Mouse (Mus musculus) gastrocnemius, adult 18-20 months (tissue): ENCODE measurements around the gene Skida1. TPM values are rescaled to one million over a fixed set of nuclear protein-coding genes. Genes with fewer than 3 reads are reported as not detected.

Experiments
- DNase-seq: peaks from one replicate; pipeline ENCODE4 v3.0.0; 2021; ENCODE audit warnings: low spot score
- total RNA-seq, 2 experiments: library from RNA; stranded (reverse); gene quantifications; 2 replicates each; pipeline ENCODE4 v1.2.3; 2021

Gene Skida1
- total RNA-seq, 2 experiments from 2014 or later, result 0.07 to 0.12 TPM

DNA sequence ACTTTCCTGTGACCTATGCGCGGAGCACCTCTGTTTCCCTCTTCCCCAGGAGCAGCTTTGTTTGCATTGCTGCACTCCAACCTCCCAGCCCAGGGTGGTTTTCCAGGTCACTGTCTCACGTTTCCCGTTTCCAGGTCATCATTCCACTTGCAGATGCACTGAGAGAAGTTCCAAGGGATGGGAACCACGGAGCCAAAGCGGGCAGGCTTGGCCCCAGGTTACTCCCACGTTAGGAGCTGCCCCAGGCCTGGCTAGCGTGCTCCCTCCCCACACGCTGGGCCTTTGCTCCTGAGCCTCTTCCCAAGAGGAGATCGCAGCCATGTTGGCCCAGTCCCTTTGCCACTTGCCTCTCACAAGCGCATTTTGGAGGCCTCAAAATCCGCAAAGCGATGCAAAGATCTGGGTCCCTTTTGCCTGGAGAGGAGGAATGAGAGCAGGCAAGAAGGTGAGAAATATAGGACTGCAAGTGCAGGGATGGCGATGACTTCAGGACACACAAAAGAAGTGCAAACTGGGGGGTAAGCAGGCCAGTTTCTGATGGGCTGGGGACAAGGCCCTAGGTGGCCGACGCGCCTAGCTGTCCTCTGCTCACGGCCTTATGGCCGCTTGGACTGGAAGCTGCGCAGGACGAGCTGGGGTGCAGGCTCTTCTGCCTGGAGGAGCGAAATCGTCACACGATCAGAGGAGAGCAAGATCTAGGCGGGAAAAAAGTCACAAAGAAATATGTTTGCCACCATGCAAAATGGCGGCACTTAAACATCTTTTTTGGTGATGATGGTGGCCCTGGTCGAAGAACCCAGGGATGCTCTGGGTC lies 8.3 kb downstream of the Skida1 start:
- no peak for DNase-seq

DNA sequence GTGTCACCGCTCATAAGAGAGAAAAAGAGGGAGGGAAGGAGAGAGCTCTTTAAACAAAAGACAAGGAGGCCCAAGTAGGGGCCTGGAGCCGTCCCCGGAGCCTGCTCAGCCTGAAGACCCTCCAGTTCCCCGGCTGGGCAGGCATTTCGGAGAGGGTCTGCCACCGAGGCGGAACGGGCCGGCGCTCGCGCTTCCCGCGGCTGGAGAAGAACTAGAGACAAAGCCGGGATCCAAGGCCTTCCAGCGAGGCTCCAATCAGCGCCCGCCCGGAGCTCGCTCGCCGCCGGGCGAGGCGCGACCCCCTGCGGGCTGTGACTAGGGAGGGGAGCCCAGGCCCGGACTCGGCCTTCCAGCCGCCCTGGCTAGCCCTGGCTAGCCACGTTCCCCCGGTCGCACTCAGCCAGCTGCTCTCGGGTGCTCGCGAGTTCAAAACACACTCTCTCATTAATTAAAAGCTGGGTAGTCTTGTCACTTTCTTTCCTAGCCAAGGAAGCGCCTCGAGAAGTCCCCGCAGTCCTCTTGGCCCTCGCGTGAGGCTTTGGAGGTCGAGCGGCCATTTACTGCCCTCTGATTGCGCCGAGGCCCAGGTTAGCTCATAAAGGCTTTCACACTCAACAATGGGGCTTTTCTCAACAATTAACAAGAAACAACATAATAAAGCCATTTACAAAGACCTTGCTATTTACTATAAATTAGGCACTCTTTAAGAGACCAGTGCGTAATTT lies 9.1 kb downstream of the Skida1 start:
- DNase-seq, result no peak

DNA sequence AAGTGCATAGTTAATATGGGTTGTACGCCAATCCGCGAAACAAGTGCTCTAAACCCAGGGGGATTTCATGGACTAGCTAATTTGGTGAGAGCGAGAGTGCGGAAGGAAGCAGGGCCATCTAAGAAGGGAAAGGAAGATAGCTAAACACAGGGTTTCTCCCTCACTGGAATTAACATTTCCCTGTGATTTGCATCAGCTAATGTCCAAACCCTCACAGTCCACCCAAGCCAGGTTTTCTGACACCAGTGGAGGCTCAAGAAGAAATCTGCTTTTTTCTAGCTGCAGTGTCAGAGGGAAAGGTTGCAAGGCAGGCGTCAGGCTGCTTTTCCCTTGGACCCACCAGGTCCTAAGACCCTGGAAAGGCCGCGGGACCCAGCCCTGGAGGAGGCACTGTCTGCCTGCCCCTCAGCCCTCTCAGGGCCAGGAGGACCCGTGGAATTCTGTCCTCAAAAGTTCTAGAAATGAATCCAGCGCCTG lies 9.9 kb downstream of the Skida1 start:
- no peak for DNase-seq

- no peak for DNase-seq
Measured at GRCm38 (mm10) chr2:18038141-18038752, 10.6 kb downstream of the Skida1 start.

DNA sequence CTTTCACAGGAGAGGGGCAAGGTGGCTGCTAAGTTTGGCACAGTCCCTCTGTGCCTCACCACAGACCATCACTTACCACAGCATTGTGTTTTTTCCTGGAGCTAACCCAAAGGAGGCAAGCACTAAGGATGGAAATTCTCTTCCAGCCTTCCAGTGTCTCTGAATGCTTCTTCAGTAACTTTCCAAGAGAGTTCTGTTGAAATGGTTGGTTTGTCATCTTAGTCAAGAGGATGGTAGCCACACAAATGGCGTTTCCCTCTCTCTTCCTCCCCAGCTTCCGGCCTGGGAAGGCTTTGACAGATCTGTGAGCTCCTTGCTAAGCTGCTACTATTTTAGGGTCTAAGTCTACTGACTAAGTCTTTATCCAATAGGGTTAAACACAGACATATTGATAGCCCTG lies 11.4 kb downstream of the Skida1 start, which contains the start of gene A930004D18Rik:
Gene A930004D18Rik (minus strand): TSS at position 247 of the 400 bp plus-strand sequence.
- DNase-seq, result no peak

- DNase-seq, result no peak
Measured at GRCm38 (mm10) chr2:18034371-18035250, 14.2 kb downstream of the Skida1 start.

DNA sequence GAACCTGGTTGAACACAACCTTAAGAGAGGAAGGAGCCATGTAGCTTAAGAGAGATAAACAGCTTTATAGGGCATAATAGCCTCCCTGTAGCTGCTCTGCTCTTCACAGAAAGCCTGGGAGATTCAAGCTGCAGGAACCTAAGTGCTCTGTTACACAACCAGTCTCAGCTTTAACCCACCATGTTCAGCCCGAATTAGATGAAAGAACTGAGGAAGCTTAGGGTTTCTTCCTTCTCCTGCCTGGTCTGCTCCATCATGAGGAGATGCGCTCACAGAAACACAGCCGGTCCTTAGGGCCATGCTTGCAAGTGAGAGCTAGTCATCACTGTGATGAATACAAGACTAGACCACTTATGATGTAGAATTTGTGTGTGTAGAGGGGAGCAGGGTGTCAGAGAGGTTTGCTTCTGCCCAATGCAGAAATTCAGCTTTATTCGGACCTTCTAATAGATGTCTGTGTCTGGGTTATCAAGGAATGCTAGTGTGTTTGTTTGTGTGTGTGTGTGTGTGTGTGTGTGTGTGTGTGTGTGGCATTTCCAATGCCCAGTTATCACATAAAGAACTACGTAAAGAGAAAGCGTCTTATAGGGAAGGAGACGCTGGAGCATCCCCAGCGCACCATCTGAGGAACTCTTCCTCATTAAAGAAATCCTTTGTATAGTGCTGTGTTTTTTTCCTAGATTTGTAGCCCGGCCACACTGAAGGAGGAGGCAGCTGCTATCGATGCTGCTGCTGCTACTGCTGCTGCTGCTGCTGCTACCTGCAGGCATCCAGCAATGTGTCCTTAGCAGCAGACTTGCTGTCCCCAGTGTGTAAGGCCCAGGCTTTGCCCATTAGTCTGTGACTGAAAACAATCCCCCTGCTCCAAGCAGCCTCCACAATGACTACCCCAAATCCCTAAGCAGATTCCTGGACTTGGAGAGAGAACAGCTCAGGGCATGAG lies 15.4 kb downstream of the Skida1 start:
- DNase-seq, result no peak

GRCm38 (mm10) chr2:18032538-18032895 lies 16.3 kb downstream of the Skida1 start:
- DNase-seq, result no peak

GRCm38 (mm10) chr2:18031831-18032537 lies 16.9 kb downstream of the Skida1 start:
- no peak for DNase-seq

DNA sequence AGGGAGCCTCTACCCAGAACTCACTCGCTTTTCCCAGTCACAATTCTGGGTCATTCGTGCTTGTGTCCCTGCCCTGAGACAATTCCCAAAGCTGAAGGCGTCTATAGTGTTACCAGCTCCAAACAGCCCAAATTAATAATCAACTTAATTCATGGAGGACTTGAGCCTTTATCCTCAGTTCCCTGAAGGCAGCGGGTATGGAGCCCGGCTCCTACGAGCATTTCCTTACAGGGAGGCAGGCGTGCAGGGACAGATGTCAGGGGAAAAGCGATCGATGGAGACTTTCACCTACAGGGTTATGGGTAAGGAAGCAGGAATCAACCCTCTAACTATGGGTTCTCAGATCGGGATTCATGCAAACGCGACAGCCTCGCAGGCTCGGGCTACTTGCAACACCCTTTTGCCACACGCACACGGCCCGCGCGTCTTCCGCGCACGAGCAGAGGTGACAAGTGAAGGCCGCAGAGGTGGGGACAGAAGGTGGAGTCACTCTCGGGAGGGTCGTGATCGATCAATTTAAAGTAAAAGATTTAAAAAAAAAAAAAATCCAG lies 17.5 kb downstream of the Skida1 start:
- DNase-seq, result no peak

- no peak for DNase-seq
Measured at GRCm38 (mm10) chr2:18030581-18030980, 18.3 kb downstream of the Skida1 start.

- no peak for DNase-seq
Measured at GRCm38 (mm10) chr2:18029656-18030055, 19.2 kb downstream of the Skida1 start.

GRCm38 (mm10) chr2:18028140-18029021 lies 20.5 kb downstream of the Skida1 start:
- DNase-seq, result peak; percentile 79

- peak; percentile 92 for DNase-seq
Measured at GRCm38 (mm10) chr2:18027448-18028139, 21.3 kb downstream of the Skida1 start.

- peak; percentile 55 for DNase-seq
Measured at GRCm38 (mm10) chr2:18026116-18026947, 22.5 kb downstream of the Skida1 start.

- no peak for DNase-seq
Measured at GRCm38 (mm10) chr2:18025781-18026115, 23.1 kb downstream of the Skida1 start.

- DNase-seq, result no peak
Measured at GRCm38 (mm10) chr2:18025116-18025515, 23.7 kb downstream of the Skida1 start.
